Mouse (Mus musculus): ENCODE measurements around the gene Rnd2. TPM values are rescaled to one million over a fixed set of nuclear protein-coding genes. Genes with fewer than 3 reads are reported as not detected.
"Not testable (repeated sequence)": the region's sequence is repeated elsewhere in the genome, so short reads cannot be mapped to it uniquely, and the experiment has no call there.

The Rnd2 gene
- polyA plus RNA-seq, 1 experiment, result 28.1 TPM

GRCm38 (mm10) chr11:101468731-101469130 lies 3.9 kb downstream of the Rnd2 start:
- Histone ChIP-seq H3K27ac (ENCODE audit: insufficient read depth, low read depth, low read length) (no peak overlapping the region), H3K27me3 (ENCODE audit: control insufficient read depth, insufficient read depth, low read length) (no peaks in the 10 kb centered on the region), H3K4me3 (ENCODE audit: low read depth, low read length) (peak overlapping the region; percentile 69), H3K4me1 (ENCODE audit: control insufficient read depth, insufficient read depth, insufficient read length, low read length) (peaks cover 6% of the 10 kb centered on the region; the same call in 1 of the 2 replicates), H3K36me3 (ENCODE audit: control insufficient read depth, insufficient read depth, low read length) (no peaks in the 10 kb centered on the region)
- no peak; the same call in 1 of the 2 replicates for TF ChIP-seq CTCF (IDR thresholded peaks at IDR 0.05; ENCODE audit: extremely low read depth, insufficient read length, insufficient replicate concordance, low read depth, low read length)
- no peak for TF ChIP-seq POLR2A (IDR thresholded peaks at IDR 0.05; ENCODE audit: low read depth, low read length)
- WGBS, result 21% methylated on average over 13 of the region's 13 CpGs

GRCm38 (mm10) chr11:101469155-101469554 lies 4.4 kb downstream of the Rnd2 start:
- peaks cover 2% of the 10 kb centered on the region; the same call in 1 of the 2 replicates for H3K4me1 ChIP-seq (ENCODE audit: control insufficient read depth, insufficient read depth, insufficient read length, low read length)
- TF ChIP-seq POLR2A (IDR thresholded peaks at IDR 0.05; ENCODE audit: low read depth, low read length) (no peak), CTCF (IDR thresholded peaks at IDR 0.05; ENCODE audit: extremely low read depth, insufficient read length, insufficient replicate concordance, low read depth, low read length) (no peak)
- H3K27me3 ChIP-seq (ENCODE audit: control insufficient read depth, insufficient read depth, low read length), result no peaks in the 10 kb centered on the region
- 79% methylated on average over 4 of the region's 4 CpGs for WGBS
- no peak overlapping the region for H3K4me3 ChIP-seq (ENCODE audit: low read depth, low read length)
- no peak overlapping the region for H3K27ac ChIP-seq (ENCODE audit: insufficient read depth, low read depth, low read length)
- no peaks in the 10 kb centered on the region for H3K36me3 ChIP-seq (ENCODE audit: control insufficient read depth, insufficient read depth, low read length)

- Histone ChIP-seq H3K27me3 (ENCODE audit: control insufficient read depth, insufficient read depth, low read length) (no peaks in the 10 kb centered on the region), H3K27ac (ENCODE audit: insufficient read depth, low read depth, low read length) (no peak overlapping the region), H3K36me3 (ENCODE audit: control insufficient read depth, insufficient read depth, low read length) (no peaks in the 10 kb centered on the region), H3K4me3 (ENCODE audit: low read depth, low read length) (no peak overlapping the region), H3K4me1 (ENCODE audit: control insufficient read depth, insufficient read depth, insufficient read length, low read length) (no peaks in the 10 kb centered on the region)
- 58% methylated on average over 7 of the region's 7 CpGs for WGBS
- TF ChIP-seq CTCF (IDR thresholded peaks at IDR 0.05; ENCODE audit: extremely low read depth, insufficient read length, insufficient replicate concordance, low read depth, low read length) (no peak), POLR2A (IDR thresholded peaks at IDR 0.05; ENCODE audit: low read depth, low read length) (no peak)
These were observed 5.4 kb downstream of the Rnd2 start for GRCm38 (mm10) chr11:101470206-101470605.

- Histone ChIP-seq H3K27me3 (ENCODE audit: control insufficient read depth, insufficient read depth, low read length) (no peaks in the 10 kb centered on the region), H3K4me3 (ENCODE audit: low read depth, low read length) (no peak overlapping the region), H3K27ac (ENCODE audit: insufficient read depth, low read depth, low read length) (no peak overlapping the region), H3K36me3 (ENCODE audit: control insufficient read depth, insufficient read depth, low read length) (no peaks in the 10 kb centered on the region), H3K4me1 (ENCODE audit: control insufficient read depth, insufficient read depth, insufficient read length, low read length) (no peaks in the 10 kb centered on the region)
- 80% methylated on average over 3 of the region's 3 CpGs for WGBS
- TF ChIP-seq CTCF (IDR thresholded peaks at IDR 0.05; ENCODE audit: extremely low read depth, insufficient read length, insufficient replicate concordance, low read depth, low read length) (no peak), POLR2A (IDR thresholded peaks at IDR 0.05; ENCODE audit: low read depth, low read length) (no peak)
These were observed 7.1 kb downstream of the Rnd2 start for GRCm38 (mm10) chr11:101471926-101472325.

- no peak for TF ChIP-seq CTCF (IDR thresholded peaks at IDR 0.05; ENCODE audit: extremely low read depth, insufficient read length, insufficient replicate concordance, low read depth, low read length)
- TF ChIP-seq POLR2A (IDR thresholded peaks at IDR 0.05; ENCODE audit: low read depth, low read length), result no peak
- H3K36me3 ChIP-seq (ENCODE audit: control insufficient read depth, insufficient read depth, low read length), result no peaks in the 10 kb centered on the region
- no peaks in the 10 kb centered on the region for H3K27me3 ChIP-seq (ENCODE audit: control insufficient read depth, insufficient read depth, low read length)
- WGBS, result 66% methylated on average over 7 of the region's 7 CpGs
- no peak overlapping the region for H3K4me3 ChIP-seq (ENCODE audit: low read depth, low read length)
- no peaks in the 10 kb centered on the region for H3K4me1 ChIP-seq (ENCODE audit: control insufficient read depth, insufficient read depth, insufficient read length, low read length)
- H3K27ac ChIP-seq (ENCODE audit: insufficient read depth, low read depth, low read length), result no peak overlapping the region
These were observed 7.5 kb downstream of the Rnd2 start for GRCm38 (mm10) chr11:101472336-101472735.

GRCm38 (mm10) chr11:101473686-101474085 lies 8.9 kb downstream of the Rnd2 start:
- H3K4me3 ChIP-seq (ENCODE audit: low read depth, low read length); H3K36me3 ChIP-seq (ENCODE audit: control insufficient read depth, insufficient read depth, low read length); H3K27ac ChIP-seq (ENCODE audit: insufficient read depth, low read depth, low read length); H3K27me3 ChIP-seq (ENCODE audit: control insufficient read depth, insufficient read depth, low read length); H3K4me1 ChIP-seq (ENCODE audit: control insufficient read depth, insufficient read depth, insufficient read length, low read length): not testable (repeated sequence)
- 83% methylated on average over 1 of the region's 1 CpGs for WGBS

GRCm38 (mm10) chr11:101474298-101474697 lies 9.5 kb downstream of the Rnd2 start:
- H3K27me3 ChIP-seq (ENCODE audit: control insufficient read depth, insufficient read depth, low read length), result no peaks in the 10 kb centered on the region
- no peaks in the 10 kb centered on the region for H3K36me3 ChIP-seq (ENCODE audit: control insufficient read depth, insufficient read depth, low read length)
- H3K4me3 ChIP-seq (ENCODE audit: low read depth, low read length), result no peak overlapping the region
- no peak overlapping the region for H3K27ac ChIP-seq (ENCODE audit: insufficient read depth, low read depth, low read length)
- 33% methylated on average over 5 of the region's 5 CpGs for WGBS
- H3K4me1 ChIP-seq (ENCODE audit: control insufficient read depth, insufficient read depth, insufficient read length, low read length), result peaks cover 7% of the 10 kb centered on the region
- TF ChIP-seq CTCF (IDR thresholded peaks at IDR 0.05; ENCODE audit: extremely low read depth, insufficient read length, insufficient replicate concordance, low read depth, low read length), result no peak
- TF ChIP-seq POLR2A (IDR thresholded peaks at IDR 0.05; ENCODE audit: low read depth, low read length), result no peak

- H3K4me1 ChIP-seq (ENCODE audit: control insufficient read depth, insufficient read depth, insufficient read length, low read length), result peaks cover 23% of the 10 kb centered on the region
- H3K36me3 ChIP-seq (ENCODE audit: control insufficient read depth, insufficient read depth, low read length); H3K27ac ChIP-seq (ENCODE audit: insufficient read depth, low read depth, low read length); H3K27me3 ChIP-seq (ENCODE audit: control insufficient read depth, insufficient read depth, low read length); H3K4me3 ChIP-seq (ENCODE audit: low read depth, low read length): not testable (repeated sequence)
- 57% methylated on average over 4 of the region's 4 CpGs for WGBS
These were observed 11.6 kb downstream of the Rnd2 start for GRCm38 (mm10) chr11:101476361-101476760.

Data from small intestine, adult 2 months (tissue).